Mouse (Mus musculus) liver, embryonic 11.5 days (tissue): ENCODE measurements around the gene Cacna1s. TPM values are rescaled to one million over a fixed set of nuclear protein-coding genes. Genes with fewer than 3 reads are reported as not detected.
A peak's percentile ranks its signal among the peaks of the same experiment; 100 is the strongest.

ENCODE experiments used
- ATAC-seq: fragments of 200-750 bp; cut with Nextera tagmentation; replicated peaks from 2 replicates; pipeline ENCODE4 v1.8.0; 2017; ENCODE audit warnings: moderate number of reproducible peaks, mild to moderate bottlenecking, moderate TSS enrichment, moderate library complexity; ENCODE audit not compliant: low FRiP score
- DNase-seq: peaks from one replicate; pipeline ENCODE4 v3.0.0-alpha.2; 2017; ENCODE audit warnings: low spot score
- H3K27ac ChIP-seq: fragments of 300-500 bp; sonication (generic); 2 replicates; pipeline ENCODE4 v1.5.1; 2014; ENCODE audit warnings: mild to moderate bottlenecking, low read depth, low read length, control low read depth
- H3K27me3 ChIP-seq: fragments of 300-500 bp; sonication (generic); replicated peaks from 2 replicates; pipeline ENCODE4 v1.6.1; 2014; ENCODE audit warnings: low read length, mixed read lengths; ENCODE audit not compliant: control insufficient read depth, insufficient read depth
- H3K36me3 ChIP-seq: fragments of 300-500 bp; sonication (generic); 2 replicates; pipeline ENCODE4 v1.6.1; 2014; ENCODE audit warnings: mild to moderate bottlenecking, low read length, moderate library complexity, mixed read lengths; ENCODE audit not compliant: control insufficient read depth, insufficient read depth
- H3K4me1 ChIP-seq: fragments of 300-500 bp; sonication (generic); replicated peaks from 2 replicates; pipeline ENCODE4 v1.6.1; 2014; ENCODE audit warnings: low read length, mixed read lengths; ENCODE audit not compliant: control insufficient read depth, insufficient read depth
- H3K4me2 ChIP-seq: fragments of 300-500 bp; sonication (generic); 2 replicates; pipeline ENCODE4 v1.6.1; 2014; ENCODE audit warnings: mild to moderate bottlenecking, control low read depth, moderate library complexity
- H3K4me3 ChIP-seq: fragments of 300-500 bp; sonication (generic); 2 replicates; pipeline ENCODE4 v1.5.1; 2014; ENCODE audit warnings: low read depth, low read length, control low read depth
- H3K9ac ChIP-seq: fragments of 300-500 bp; sonication (generic); 2 replicates; pipeline ENCODE4 v1.6.1; 2014; ENCODE audit warnings: low read depth, low read length, control low read depth
- H3K9me3 ChIP-seq: fragments of 300-500 bp; sonication (generic); 2 replicates; pipeline ENCODE4 v1.6.1; 2016; ENCODE audit warnings: low read length, inconsistent platforms, mixed read lengths; ENCODE audit not compliant: control insufficient read depth
- WGBS: fragments of 180-500 bp; shearing (Covaris S2); extraction: QIAGEN DNeasy Blood & Tissue Kit; methylation state at CpG from one replicate; pipeline ENCODE4 v1.1.7; 2014; 5-methylcytosine and 5-hydroxymethylcytosine counted together
- polyA plus RNA-seq: library from polyadenylated mRNA; unstranded; fragments of >200 nt; fragmentation: Nextera tagmentation; extraction: Ambion mirVana; gene quantifications from 2 replicates; pipeline ENCODE4 v1.2.1, GENCODE M21; 2014

Gene Cacna1s
- polyA plus RNA-seq, 1 experiment from 2014 or later: 0.45 TPM

DNA sequence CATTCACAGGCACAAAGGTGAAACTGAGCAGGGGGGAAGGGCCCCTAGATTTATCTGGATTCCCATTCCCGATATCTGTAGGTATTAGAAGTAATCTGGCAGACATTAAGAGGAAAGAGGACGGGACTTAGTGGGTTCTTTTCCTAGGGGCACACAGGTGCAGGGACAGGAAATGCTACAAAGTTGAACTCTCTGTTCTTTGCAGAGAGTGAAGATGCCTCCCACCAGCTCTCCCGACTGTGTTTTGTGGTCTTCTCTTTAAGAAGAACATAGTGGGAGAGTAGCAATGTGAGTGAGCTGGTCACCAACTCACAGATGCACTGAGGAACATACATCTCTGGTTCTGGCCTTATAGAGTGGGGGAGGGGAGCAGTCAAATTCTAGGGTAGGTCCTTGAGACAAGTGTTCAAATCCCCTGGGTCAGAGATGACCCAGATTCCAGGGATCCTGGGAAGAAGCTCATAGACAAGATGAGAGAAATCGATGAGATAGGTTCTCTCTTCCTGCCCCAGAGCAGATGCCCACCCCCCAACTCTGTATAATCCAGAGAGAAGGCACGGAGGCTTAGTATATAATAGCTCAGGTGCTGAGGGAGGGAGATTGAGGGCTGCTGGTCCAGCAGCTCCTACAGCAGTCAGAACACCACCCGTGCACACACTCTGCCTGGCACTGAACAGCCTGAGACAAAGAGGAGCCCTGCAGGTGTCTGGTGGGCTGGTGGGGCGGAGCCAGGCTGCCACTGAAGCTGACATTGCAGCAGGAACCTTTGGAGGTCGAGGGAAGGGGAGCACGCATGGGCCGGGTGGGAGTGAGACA, 80.0 kb downstream of the Cacna1s start:
- H3K9ac ChIP-seq: peak overlapping the region; percentile 76
- H3K36me3 ChIP-seq: no peaks in the 10 kb centered on the region
- no peak for ATAC-seq
- H3K27ac ChIP-seq: no peak overlapping the region
- no peaks in the 10 kb centered on the region for H3K27me3 ChIP-seq
- peaks cover 75% of the 10 kb centered on the region for H3K4me1 ChIP-seq
- no peaks in the 10 kb centered on the region for H3K9me3 ChIP-seq
- DNase-seq: no peak
- WGBS: 38% methylated on average over 10 of the region's 10 CpGs
- H3K4me2 ChIP-seq: peak overlapping the region; percentile 96
- peak overlapping the region; percentile 78 for H3K4me3 ChIP-seq

DNA sequence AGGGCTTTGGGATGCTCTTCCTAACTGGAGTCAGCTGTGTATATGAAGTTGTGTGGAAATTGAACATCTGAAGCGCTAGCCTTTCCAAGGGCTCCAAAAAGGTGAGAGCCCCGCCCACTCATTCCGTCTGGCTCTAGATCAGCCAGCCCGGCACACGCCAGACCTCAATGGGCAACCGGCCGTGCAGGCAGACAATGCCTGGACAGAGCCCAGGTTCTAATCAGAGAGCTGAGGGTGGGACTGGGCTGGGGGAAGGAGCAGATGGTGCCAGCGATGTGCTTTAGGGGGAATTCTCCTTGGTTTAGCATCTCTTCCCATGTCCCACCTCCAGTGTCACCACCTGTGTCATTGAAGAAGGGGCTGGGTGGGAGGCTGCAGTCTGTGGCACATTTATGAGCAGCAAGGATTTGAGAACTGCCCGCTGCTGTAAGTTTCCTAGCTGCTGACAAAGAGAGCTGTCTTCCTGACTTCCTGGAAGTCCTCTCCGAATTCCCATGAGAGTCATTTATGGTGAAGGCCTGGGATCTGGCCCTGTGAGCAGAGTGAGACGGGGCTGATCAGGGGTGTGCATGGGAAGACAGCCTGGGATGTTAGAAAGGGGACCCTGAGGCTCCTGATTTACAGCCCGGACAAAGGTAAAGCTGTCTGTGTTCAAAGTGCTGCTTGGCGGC, 81.2 kb downstream of the Cacna1s start:
- DNase-seq (no peak), ATAC-seq (no peak)
- Histone ChIP-seq H3K9ac (peak overlapping the region; percentile 51), H3K9me3 (no peaks in the 10 kb centered on the region), H3K36me3 (no peaks in the 10 kb centered on the region), H3K4me3 (no peak overlapping the region), H3K27ac (peak overlapping the region; percentile 84; the same call in 1 of the 2 replicates), H3K4me2 (peak overlapping the region; percentile 96), H3K27me3 (no peaks in the 10 kb centered on the region), H3K4me1 (peaks cover 81% of the 10 kb centered on the region)
- 44% methylated on average over 13 of the region's 13 CpGs for WGBS

DNA sequence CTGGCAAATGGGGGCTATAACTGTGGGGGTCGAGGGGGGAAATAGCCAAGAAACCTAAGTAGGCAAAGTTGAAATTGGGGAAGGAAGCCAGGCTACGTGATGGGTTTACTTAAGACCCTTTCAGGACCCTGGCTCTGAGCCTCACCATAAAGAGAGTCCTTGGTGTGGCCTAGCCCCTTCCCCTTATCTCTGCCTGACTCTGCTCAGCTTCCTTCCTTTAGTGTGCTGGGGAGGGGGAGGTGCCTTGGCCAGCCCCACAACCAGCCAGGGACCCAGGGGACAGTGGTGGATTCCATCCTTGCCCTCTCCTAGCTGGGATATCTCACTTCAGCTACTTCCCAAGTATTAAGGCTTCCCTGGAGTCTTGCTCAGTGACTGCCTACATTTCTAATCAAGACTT, 82.0 kb downstream of the Cacna1s start:
- ATAC-seq: 0 out of 2 replicates have a peak, but pooled peaks have one; percentile 16
- DNase-seq: no peak
- Histone ChIP-seq H3K4me1 (peaks cover 85% of the 10 kb centered on the region), H3K4me3 (no peak overlapping the region), H3K9ac (peak overlapping the region; percentile 51), H3K36me3 (no peaks in the 10 kb centered on the region), H3K27ac (peak overlapping the region; percentile 84), H3K4me2 (peak overlapping the region; percentile 96), H3K9me3 (no peaks in the 10 kb centered on the region), H3K27me3 (no peaks in the 10 kb centered on the region)
- WGBS: 21% methylated on average over 2 of the region's 2 CpGs

DNA sequence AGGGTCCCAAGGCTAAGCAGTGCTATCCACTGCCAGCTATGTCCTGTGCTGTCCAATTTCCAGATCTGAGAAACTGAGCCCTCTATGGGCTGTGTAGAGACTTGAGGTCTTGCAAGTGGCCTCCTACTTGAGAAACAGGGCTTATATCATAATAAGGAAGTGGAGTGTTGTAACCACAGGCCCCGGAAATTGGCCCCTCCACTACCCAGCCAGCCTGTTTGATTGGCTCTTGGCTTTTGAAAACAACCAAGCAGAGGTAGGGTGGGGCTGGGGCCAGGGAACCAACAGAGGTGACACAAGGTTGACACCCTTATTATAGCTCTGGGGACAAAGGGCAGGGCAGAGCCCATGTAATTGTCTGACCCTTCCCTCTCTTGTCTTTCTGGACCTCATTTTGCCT, 82.5 kb downstream of the Cacna1s start:
- peak overlapping the region; percentile 51 for H3K9ac ChIP-seq
- H3K4me2 ChIP-seq: peak overlapping the region; percentile 96
- ATAC-seq (peak; percentile 80), DNase-seq (peak; percentile 66)
- H3K27ac ChIP-seq: peak overlapping the region; percentile 84
- no peak overlapping the region for H3K4me3 ChIP-seq
- no peaks in the 10 kb centered on the region for H3K36me3 ChIP-seq
- H3K27me3 ChIP-seq: no peaks in the 10 kb centered on the region
- no peaks in the 10 kb centered on the region for H3K9me3 ChIP-seq
- H3K4me1 ChIP-seq: peaks cover 85% of the 10 kb centered on the region
- 16% methylated on average over 1 of the region's 1 CpGs for WGBS

DNA sequence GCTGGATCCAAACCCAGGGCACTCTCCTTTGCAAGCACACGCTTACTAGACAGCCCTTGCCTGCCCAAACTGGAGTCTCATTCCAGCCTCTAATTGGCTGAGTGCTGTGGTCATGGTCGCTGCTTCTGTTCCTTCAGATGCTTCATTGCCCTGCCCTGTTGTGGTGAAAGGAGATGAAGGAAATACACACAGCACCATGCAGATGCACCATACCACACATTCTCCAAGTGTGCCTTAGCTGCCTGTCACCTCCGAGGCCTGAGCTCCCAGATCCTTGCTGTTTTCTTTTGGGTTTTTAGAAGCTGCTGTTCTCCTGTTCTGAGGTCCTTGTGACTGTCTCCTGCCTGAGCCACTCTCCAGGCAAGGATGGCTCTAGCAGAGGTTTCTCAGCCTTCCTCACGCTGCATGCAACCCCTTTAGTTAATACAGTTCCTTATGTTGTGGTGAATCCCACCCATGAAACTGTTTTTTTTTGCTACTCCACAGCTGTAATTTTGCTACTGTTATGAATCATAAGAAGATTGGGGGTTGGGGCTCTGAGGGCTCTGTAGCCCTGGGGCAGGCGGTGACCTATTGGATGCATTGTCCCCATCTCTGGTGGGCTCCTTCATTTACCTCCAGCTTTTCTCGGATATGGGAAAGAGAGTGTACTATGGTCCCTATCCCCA, 83.4 kb downstream of the Cacna1s start:
- H3K9me3 ChIP-seq: no peaks in the 10 kb centered on the region
- ATAC-seq (no peak), DNase-seq (no peak)
- H3K36me3 ChIP-seq: no peaks in the 10 kb centered on the region
- peak overlapping the region; percentile 84; the same call in 1 of the 2 replicates for H3K27ac ChIP-seq
- H3K4me2 ChIP-seq: peak overlapping the region; percentile 96
- H3K9ac ChIP-seq: peak overlapping the region; percentile 45
- H3K4me3 ChIP-seq: no peak overlapping the region
- peaks cover 86% of the 10 kb centered on the region for H3K4me1 ChIP-seq
- H3K27me3 ChIP-seq: no peaks in the 10 kb centered on the region
- 71% methylated on average over 6 of the region's 6 CpGs for WGBS

DNA sequence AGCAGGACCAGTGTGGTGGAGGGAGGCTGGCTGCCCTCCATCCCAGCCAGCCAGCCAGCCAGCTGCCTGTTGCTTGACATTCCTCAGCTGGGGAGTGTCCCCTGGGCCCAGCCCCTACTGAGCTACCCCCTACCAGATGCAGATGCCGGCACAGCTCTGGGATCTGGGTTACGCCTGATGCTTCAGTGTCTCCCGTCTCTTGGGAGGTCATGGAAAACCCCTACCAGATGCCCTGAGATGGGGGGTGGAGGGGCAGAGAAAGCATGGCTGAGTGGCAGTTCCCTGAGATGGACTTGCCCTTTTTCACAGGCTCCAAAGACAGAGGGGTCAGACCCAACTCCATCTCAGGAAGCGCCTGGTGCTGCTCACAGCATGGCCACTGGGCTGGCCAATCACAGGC, 84.0 kb downstream of the Cacna1s start:
- no peaks in the 10 kb centered on the region for H3K27me3 ChIP-seq
- peak overlapping the region; percentile 5 for H3K4me2 ChIP-seq

DNA sequence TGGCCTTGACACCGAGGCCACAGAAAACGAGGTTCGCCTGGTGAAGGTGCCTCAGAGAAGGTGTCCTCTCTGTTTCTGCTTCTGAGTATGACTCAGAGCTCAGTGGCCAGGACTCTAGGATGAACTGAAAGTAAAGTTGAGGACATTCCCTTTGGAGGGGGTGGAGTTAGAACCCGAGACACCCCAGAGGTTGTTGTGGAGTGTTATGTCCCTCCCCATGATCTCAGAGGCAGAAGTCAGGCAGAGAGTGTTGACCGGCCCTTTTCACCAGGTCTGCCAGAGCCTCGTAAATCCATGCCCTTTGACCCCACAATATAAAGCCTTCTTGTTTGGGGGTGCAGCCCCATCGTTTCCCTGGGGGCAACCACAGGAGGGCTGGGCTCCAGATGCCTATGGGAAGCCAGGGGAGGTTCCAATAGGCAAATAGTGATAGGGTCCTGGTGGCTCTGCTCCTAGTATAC, 84.6 kb downstream of the Cacna1s start:
- no peak for ATAC-seq
- Histone ChIP-seq H3K9me3 (no peaks in the 10 kb centered on the region), H3K4me1 (peaks cover 94% of the 10 kb centered on the region), H3K36me3 (no peaks in the 10 kb centered on the region), H3K27ac (peak overlapping the region; percentile 53; the same call in 1 of the 2 replicates), H3K4me2 (peak overlapping the region; percentile 5), H3K9ac (no peak overlapping the region; the same call in 1 of the 2 replicates), H3K27me3 (no peaks in the 10 kb centered on the region), H3K4me3 (no peak overlapping the region)
- WGBS: 50% methylated on average over 7 of the region's 7 CpGs
- no peak for DNase-seq

More for the DNA sequence above, 84.0 kb downstream of the Cacna1s start:
- Histone ChIP-seq H3K9ac (no peak overlapping the region), H3K4me1 (peaks cover 90% of the 10 kb centered on the region), H3K4me3 (no peak overlapping the region), H3K36me3 (no peaks in the 10 kb centered on the region), H3K27ac (peak overlapping the region; percentile 84; the same call in 1 of the 2 replicates), H3K9me3 (no peaks in the 10 kb centered on the region)
- ATAC-seq: no peak
- WGBS: 72% methylated on average over 4 of the region's 4 CpGs
- DNase-seq: no peak

DNA sequence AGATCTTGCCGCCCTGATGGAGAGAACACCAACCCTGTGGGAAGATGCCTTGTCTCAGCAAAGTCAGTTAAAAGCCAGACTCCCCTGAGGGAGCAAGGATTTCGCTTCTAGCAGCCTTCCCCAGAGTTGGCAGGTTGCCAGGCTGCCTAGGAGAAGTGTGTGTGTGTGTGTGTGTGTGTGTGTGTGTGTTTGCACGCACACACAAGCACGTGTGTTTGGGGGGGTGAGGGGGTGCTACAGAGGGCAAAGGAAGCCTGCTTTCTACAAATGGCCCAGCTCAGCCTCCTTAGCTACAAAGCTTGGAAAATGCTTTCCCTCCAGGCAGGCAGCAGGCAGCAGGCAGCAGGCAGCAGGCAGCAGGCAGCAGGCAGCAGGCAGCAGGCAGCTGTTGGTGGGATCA, 85.0 kb downstream of the Cacna1s start:
- Histone ChIP-seq H3K36me3 (no peaks in the 10 kb centered on the region), H3K4me3 (no peak overlapping the region), H3K27ac (peak overlapping the region; percentile 53), H3K27me3 (no peaks in the 10 kb centered on the region), H3K4me1 (peaks cover 94% of the 10 kb centered on the region), H3K4me2 (peak overlapping the region; percentile 1), H3K9ac (peak overlapping the region; percentile 15; the same call in 1 of the 2 replicates), H3K9me3 (no peaks in the 10 kb centered on the region)
- no peak for ATAC-seq
- no peak for DNase-seq
- 16% methylated on average over 4 of the region's 4 CpGs for WGBS
